Mouse (Mus musculus) CH12F3 (cell line): ENCODE measurements around the gene Disp2.

Experiments
- in situ Hi-C: fragments of 300-500 bp; cut with MboI; formaldehyde crosslinking; loops from 2 replicates; pipeline ENCODE4 v1.14.3; 2020; ENCODE audit warnings: low sequenced_read_pairs

Disp2 gene

GRCm38 (mm10) chr2:118755407-118755806 lies 24.1 kb upstream of the Disp2 start:
- in situ Hi-C loops = no loop called here

- in situ Hi-C loops = no loop called here
Measured at GRCm38 (mm10) chr2:118756103-118756502, 23.4 kb upstream of the Disp2 start.

- in situ Hi-C loops = loop anchor here (5.0 to 10.0 kb wide), 3 partner anchors 117 to 215 kb away; no protein-coding TSS in a partner anchor
Measured at GRCm38 (mm10) chr2:118759828-118760227, 19.7 kb upstream of the Disp2 start.

GRCm38 (mm10) chr2:118760311-118761025 lies 19.1 kb upstream of the Disp2 start:
- in situ Hi-C loops = loop anchor here (5.0 to 10.0 kb wide), 3 partner anchors 117 to 214 kb away; no protein-coding TSS in a partner anchor

- in situ Hi-C loops = loop anchor here (5.0 to 10.0 kb wide), 3 partner anchors 116 to 213 kb away; no protein-coding TSS in a partner anchor
Measured at GRCm38 (mm10) chr2:118761358-118761757, 18.2 kb upstream of the Disp2 start.

- in situ Hi-C loops = loop anchor here (5.0 to 10.0 kb wide), 3 partner anchors 115 to 213 kb away; no protein-coding TSS in a partner anchor
Measured at GRCm38 (mm10) chr2:118761906-118762783, 17.4 kb upstream of the Disp2 start, which contains the start of gene Ccdc9b. TSS of gene Ccdc9b (minus strand) at chr2:118762661.

- in situ Hi-C loops = loop anchor here (5.0 to 10.0 kb wide), 3 partner anchors 115 to 212 kb away; no protein-coding TSS in a partner anchor
Measured at GRCm38 (mm10) chr2:118762784-118763148, 16.8 kb upstream of the Disp2 start.

GRCm38 (mm10) chr2:118763469-118763868 lies 16.1 kb upstream of the Disp2 start:
- in situ Hi-C loops = loop anchor here (5.0 to 10.0 kb wide), 3 partner anchors 114 to 211 kb away; no protein-coding TSS in a partner anchor

- in situ Hi-C loops = loop anchor here (5.0 to 10.0 kb wide), 3 partner anchors 113 to 211 kb away; no protein-coding TSS in a partner anchor
Measured at GRCm38 (mm10) chr2:118764094-118764831, 15.3 kb upstream of the Disp2 start.

- in situ Hi-C loops = loop anchor here (5.0 to 10.0 kb wide), 3 partner anchors 112 to 210 kb away; no protein-coding TSS in a partner anchor
Measured at GRCm38 (mm10) chr2:118764875-118765274, 14.6 kb upstream of the Disp2 start.

- in situ Hi-C loops = loop anchor here (10.0 kb wide), 1 partner anchor 208 kb away; no protein-coding TSS in a partner anchor
Measured at GRCm38 (mm10) chr2:118766041-118767033, 13.2 kb upstream of the Disp2 start.

GRCm38 (mm10) chr2:118772158-118772874 lies 7.2 kb upstream of the Disp2 start, which contains the start of gene Phgr1:
TSS of gene Phgr1 (plus strand) at chr2:118772769.
- in situ Hi-C loops = no loop called here

- in situ Hi-C loops = no loop called here
Measured at GRCm38 (mm10) chr2:118774536-118774935, 5.0 kb upstream of the Disp2 start.

- in situ Hi-C loops = no loop called here
Measured at GRCm38 (mm10) chr2:118775396-118775795, 4.1 kb upstream of the Disp2 start.

- in situ Hi-C loops = no loop called here
Measured at GRCm38 (mm10) chr2:118775846-118776245, 3.7 kb upstream of the Disp2 start.

GRCm38 (mm10) chr2:118776295-118776694 lies 3.2 kb upstream of the Disp2 start:
- in situ Hi-C loops = no loop called here

- in situ Hi-C loops = no loop called here
Measured at GRCm38 (mm10) chr2:118778418-118778817, 1.1 kb upstream of the Disp2 start.

GRCm38 (mm10) chr2:118779065-118779464 lies 454 bp upstream of the Disp2 start:
- in situ Hi-C loops = no loop called here
